Mouse (Mus musculus): ENCODE data around the gene Ralgapa1. TPM values are rescaled to one million over a fixed set of nuclear protein-coding genes. Genes with fewer than 3 reads are reported as not detected.

The Ralgapa1 gene
- polyA plus RNA-seq, 1 experiment, result 4.4 TPM

- no peaks in the 10 kb centered on the region for H3K79me2 ChIP-seq (ENCODE audit: control insufficient read depth, insufficient read depth)
- H3K4me3 ChIP-seq, result no peak overlapping the region
- no peaks in the 10 kb centered on the region for H3K36me3 ChIP-seq (ENCODE audit: control insufficient read depth, insufficient read depth)
- H3ac ChIP-seq (ENCODE audit: control insufficient read depth, insufficient read length), result no peak overlapping the region
- H3K4me2 ChIP-seq (ENCODE audit: low read depth), result no peak overlapping the region
- no peaks in the 10 kb centered on the region for H3K27me3 ChIP-seq (ENCODE audit: control insufficient read depth, insufficient read depth, insufficient read length)
- TF ChIP-seq POLR2AphosphoS2 (IDR thresholded peaks at IDR 0.05; ENCODE audit: insufficient read length, low read depth) (no peak), USF1 (IDR thresholded peaks at IDR 0.05; ENCODE audit: low read depth) (peak; percentile 25)
These were observed 10.1 kb upstream of the Ralgapa1 start for GRCm38 (mm10) chr12:55831101-55831500.

- Histone ChIP-seq H3K4me2 (ENCODE audit: low read depth) (no peak overlapping the region), H3K4me3 (no peak overlapping the region), H3K36me3 (ENCODE audit: control insufficient read depth, insufficient read depth) (no peaks in the 10 kb centered on the region), H3K79me2 (ENCODE audit: control insufficient read depth, insufficient read depth) (no peaks in the 10 kb centered on the region), H3ac (ENCODE audit: control insufficient read depth, insufficient read length) (no peak overlapping the region), H3K27me3 (ENCODE audit: control insufficient read depth, insufficient read depth, insufficient read length) (no peaks in the 10 kb centered on the region)
- TF ChIP-seq REST (IDR thresholded peaks at IDR 0.05; ENCODE audit: insufficient read depth, insufficient read length) (no peak), MYOD1 (IDR thresholded peaks at IDR 0.05; ENCODE audit: control insufficient read depth in 1 of 3, insufficient read length in 2 of 3, low read depth in 2 of 3) (no peak), TCF3 (IDR thresholded peaks at IDR 0.05; ENCODE audit: insufficient read length, low read depth) (no peak), USF1 (IDR thresholded peaks at IDR 0.05; ENCODE audit: low read depth) (no peak), POLR2AphosphoS2 (IDR thresholded peaks at IDR 0.05; ENCODE audit: insufficient read length, low read depth) (no peak), POLR2A (IDR thresholded peaks at IDR 0.05; ENCODE audit: insufficient read length, low read depth) (no peak), MAX (IDR thresholded peaks at IDR 0.05; ENCODE audit: low read depth) (no peak), TCF12 (IDR thresholded peaks at IDR 0.05; ENCODE audit: insufficient read depth, poor library complexity, severe bottlenecking) (no peak), SRF (IDR thresholded peaks at IDR 0.05; ENCODE audit: control insufficient read depth, insufficient read length, low read depth) (no peak), CEBPB (IDR thresholded peaks at IDR 0.05; ENCODE audit: insufficient read depth, poor library complexity, severe bottlenecking) (no peak), E2F4 (IDR thresholded peaks at IDR 0.05; ENCODE audit: insufficient read depth) (no peak), MYOG (IDR thresholded peaks at IDR 0.05; ENCODE audit: control insufficient read depth in 1 of 3, insufficient read depth in 1 of 3, insufficient read length in 2 of 3, low read depth in 2 of 3) (no peak)
These were observed 4.6 kb upstream of the Ralgapa1 start for GRCm38 (mm10) chr12:55825537-55825936.

- H3K4me3 ChIP-seq, result no peak overlapping the region
- H3K36me3 ChIP-seq (ENCODE audit: control insufficient read depth, insufficient read depth), result no peaks in the 10 kb centered on the region
- TF ChIP-seq E2F4 (IDR thresholded peaks at IDR 0.05; ENCODE audit: insufficient read depth), result no peak
- TF ChIP-seq POLR2A (IDR thresholded peaks at IDR 0.05; ENCODE audit: insufficient read length, low read depth), result no peak
- TF ChIP-seq REST (IDR thresholded peaks at IDR 0.05; ENCODE audit: insufficient read depth, insufficient read length), result no peak
- no peak for TF ChIP-seq USF1 (IDR thresholded peaks at IDR 0.05; ENCODE audit: low read depth)
- TF ChIP-seq MAX (IDR thresholded peaks at IDR 0.05; ENCODE audit: low read depth), result no peak
- TF ChIP-seq MYOD1 (IDR thresholded peaks at IDR 0.05; ENCODE audit: control insufficient read depth in 1 of 3, insufficient read length in 2 of 3, low read depth in 2 of 3), result no peak
- TF ChIP-seq CEBPB (IDR thresholded peaks at IDR 0.05; ENCODE audit: insufficient read depth, poor library complexity, severe bottlenecking), result no peak
- TF ChIP-seq MYOG (IDR thresholded peaks at IDR 0.05; ENCODE audit: control insufficient read depth in 1 of 3, insufficient read depth in 1 of 3, insufficient read length in 2 of 3, low read depth in 2 of 3), result no peak
- TF ChIP-seq TCF12 (IDR thresholded peaks at IDR 0.05; ENCODE audit: insufficient read depth, poor library complexity, severe bottlenecking), result no peak
- no peak for TF ChIP-seq POLR2AphosphoS2 (IDR thresholded peaks at IDR 0.05; ENCODE audit: insufficient read length, low read depth)
- TF ChIP-seq TCF3 (IDR thresholded peaks at IDR 0.05; ENCODE audit: insufficient read length, low read depth), result no peak
- TF ChIP-seq SRF (IDR thresholded peaks at IDR 0.05; ENCODE audit: control insufficient read depth, insufficient read length, low read depth), result no peak
These were observed 3.1 kb upstream of the Ralgapa1 start for GRCm38 (mm10) chr12:55824027-55824426.

GRCm38 (mm10) chr12:55820119-55820660 lies 777 bp downstream of the Ralgapa1 start:
- peaks cover 33% of the 10 kb centered on the region for H3K79me2 ChIP-seq (ENCODE audit: control insufficient read depth, insufficient read depth)
- H3K27me3 ChIP-seq (ENCODE audit: control insufficient read depth, insufficient read depth, insufficient read length), result no peaks in the 10 kb centered on the region
- no peaks in the 10 kb centered on the region for H3K36me3 ChIP-seq (ENCODE audit: control insufficient read depth, insufficient read depth)
- TF ChIP-seq MYOD1 (IDR thresholded peaks at IDR 0.05; ENCODE audit: control insufficient read depth in 1 of 3, insufficient read length in 2 of 3, low read depth in 2 of 3) (peak in 1 of 3 experiments; percentile 3), REST (IDR thresholded peaks at IDR 0.05; ENCODE audit: insufficient read depth, insufficient read length) (no peak)
- peak overlapping the region; percentile 58 for H3K4me2 ChIP-seq (ENCODE audit: low read depth)
- H3ac ChIP-seq (ENCODE audit: control insufficient read depth, insufficient read length), result peak overlapping the region; percentile 79
- peak overlapping the region; percentile 50 for H3K4me3 ChIP-seq

More at GRCm38 (mm10) chr12:55824027-55824426, 3.1 kb upstream of the Ralgapa1 start:
- Histone ChIP-seq H3K27me3 (ENCODE audit: control insufficient read depth, insufficient read depth, insufficient read length) (no peaks in the 10 kb centered on the region), H3ac (ENCODE audit: control insufficient read depth, insufficient read length) (no peak overlapping the region), H3K79me2 (ENCODE audit: control insufficient read depth, insufficient read depth) (peaks cover 12% of the 10 kb centered on the region), H3K4me2 (ENCODE audit: low read depth) (no peak overlapping the region)

- no peak overlapping the region for H3K4me3 ChIP-seq
- H3K27me3 ChIP-seq (ENCODE audit: control insufficient read depth, insufficient read depth, insufficient read length), result no peaks in the 10 kb centered on the region
- TF ChIP-seq MAX (IDR thresholded peaks at IDR 0.05; ENCODE audit: low read depth), result no peak
- TF ChIP-seq MYOD1 (IDR thresholded peaks at IDR 0.05; ENCODE audit: control insufficient read depth in 1 of 3, insufficient read length in 2 of 3, low read depth in 2 of 3), result no peak
- TF ChIP-seq REST (IDR thresholded peaks at IDR 0.05; ENCODE audit: insufficient read depth, insufficient read length), result no peak
- TF ChIP-seq TCF3 (IDR thresholded peaks at IDR 0.05; ENCODE audit: insufficient read length, low read depth), result no peak
- TF ChIP-seq TCF12 (IDR thresholded peaks at IDR 0.05; ENCODE audit: insufficient read depth, poor library complexity, severe bottlenecking), result no peak
- no peak for TF ChIP-seq MYOG (IDR thresholded peaks at IDR 0.05; ENCODE audit: control insufficient read depth in 1 of 3, insufficient read depth in 1 of 3, insufficient read length in 2 of 3, low read depth in 2 of 3)
- no peak for TF ChIP-seq SRF (IDR thresholded peaks at IDR 0.05; ENCODE audit: control insufficient read depth, insufficient read length, low read depth)
- no peak for TF ChIP-seq E2F4 (IDR thresholded peaks at IDR 0.05; ENCODE audit: insufficient read depth)
- no peak for TF ChIP-seq CEBPB (IDR thresholded peaks at IDR 0.05; ENCODE audit: insufficient read depth, poor library complexity, severe bottlenecking)
- TF ChIP-seq POLR2A (IDR thresholded peaks at IDR 0.05; ENCODE audit: insufficient read length, low read depth), result no peak
- no peak for TF ChIP-seq POLR2AphosphoS2 (IDR thresholded peaks at IDR 0.05; ENCODE audit: insufficient read length, low read depth)
- no peak for TF ChIP-seq USF1 (IDR thresholded peaks at IDR 0.05; ENCODE audit: low read depth)
- H3K4me2 ChIP-seq (ENCODE audit: low read depth), result no peak overlapping the region
- H3K79me2 ChIP-seq (ENCODE audit: control insufficient read depth, insufficient read depth), result peaks cover 39% of the 10 kb centered on the region
- no peak overlapping the region for H3ac ChIP-seq (ENCODE audit: control insufficient read depth, insufficient read length)
- no peaks in the 10 kb centered on the region for H3K36me3 ChIP-seq (ENCODE audit: control insufficient read depth, insufficient read depth)
These were observed 4.5 kb downstream of the Ralgapa1 start for GRCm38 (mm10) chr12:55816488-55816887.
